30 mouse cellular contexts compared by ENCODE assay signal in genomic region chr4:154727945-154728344, GRCm38 (mm10).
DNase-seq lines count a peak whose midpoint lies in the region; ATAC-seq and TF ChIP-seq lines count a peak whose summit lies in the region.
"Had no signal": no experiment of that assay in that cellular context is flagged by ENCODE, and none has a peak within 500 bp of the region (broad histone marks: within the 10 kb centered on the region; RNA-seq: fewer than 3 reads in every experiment).

No protein-coding gene starts in this region.

- H3K4me3 ChIP-seq in kidney, adult 2 months (ENCODE audit: insufficient read depth, low read depth, low read length) = no peak overlapping the region
- no peak overlapping the region for H3K4me3 ChIP-seq in embryonic facial prominence, embryonic 10.5 days
- no peak overlapping the region for H3K4me3 ChIP-seq in embryonic facial prominence, embryonic 12.5 days
- no peak overlapping the region for H3K4me3 ChIP-seq in limb, embryonic 12.5 days (replicated peaks)
- H3K4me3 ChIP-seq in kidney, embryonic 15.5 days (replicated peaks) = no peak overlapping the region
- H3K4me3 ChIP-seq: erythroblast, embryonic 14.5 days; forebrain, embryonic 13.5 days; heart, adult 2 months; heart, embryonic 13.5 days; hindbrain, embryonic 12.5 days; layer of hippocampus, adult 2 months; left cerebral cortex, adult 2 months; limb, embryonic 15.5 days had no signal

- H3K27ac ChIP-seq in kidney, adult 2 months (ENCODE audit: insufficient read depth, low read depth, low read length) = no peak overlapping the region
- peak overlapping the region; percentile 82 for H3K27ac ChIP-seq in embryonic facial prominence, embryonic 10.5 days (replicated peaks)
- H3K27ac ChIP-seq in embryonic facial prominence, embryonic 12.5 days = peak overlapping the region; percentile 77
- H3K27ac ChIP-seq in limb, embryonic 12.5 days = peak overlapping the region; percentile 79
- no peak overlapping the region for H3K27ac ChIP-seq in kidney, embryonic 15.5 days
- H3K27ac ChIP-seq: forebrain, embryonic 13.5 days; heart, adult 2 months; layer of hippocampus, adult 2 months; left cerebral cortex, adult 2 months; limb, embryonic 15.5 days; stomach, postnatal 0 days had no signal

- no peak for TF ChIP-seq POLR2A in kidney, adult 2 months (IDR thresholded peaks at IDR 0.05; ENCODE audit: low read depth, low read length)

- WGBS in kidney, adult 2 months = 78% methylated on average over 7 of the region's 7 CpGs
- 77% methylated on average over 7 of the region's 7 CpGs for WGBS in embryonic facial prominence, embryonic 10.5 days
- 62% methylated on average over 7 of the region's 7 CpGs for WGBS in embryonic facial prominence, embryonic 12.5 days
- WGBS in limb, embryonic 12.5 days = 76% methylated on average over 7 of the region's 7 CpGs
- 69% methylated on average over 7 of the region's 7 CpGs for WGBS in kidney, embryonic 15.5 days

- no peak for ATAC-seq in embryonic facial prominence, embryonic 12.5 days (ENCODE audit: insufficient number of reproducible peaks, insufficient read depth, low FRiP score, low TSS enrichment)
- ATAC-seq in limb, embryonic 12.5 days (ENCODE audit: insufficient number of reproducible peaks, insufficient read depth, low FRiP score, low TSS enrichment, low read depth) = no peak
- ATAC-seq in kidney, embryonic 15.5 days (replicated peaks; ENCODE audit: low FRiP score) = no peak
- ATAC-seq: activated CD4-positive, CD25-positive, alpha-beta regulatory T cell, adult 4 months; forebrain, embryonic 13.5 days; intestine, embryonic 16.5 days; midbrain, embryonic 16.5 days had no signal

- H3K4me2 ChIP-seq in embryonic facial prominence, embryonic 12.5 days (replicated peaks) = no peak overlapping the region
- H3K4me2 ChIP-seq in limb, embryonic 12.5 days = no peak overlapping the region
- no peak overlapping the region for H3K4me2 ChIP-seq in kidney, embryonic 15.5 days
- H3K4me2 ChIP-seq: forebrain, embryonic 13.5 days; hindbrain, embryonic 12.5 days; limb, embryonic 15.5 days had no signal

- peak; percentile 10 for DNase-seq in kidney, adult 2 months
- no peak for DNase-seq in kidney, postnatal 4 days
- no peak for DNase-seq in embryonic facial prominence, embryonic 10.5 days (ENCODE audit: low spot score)
- DNase-seq in thymus, postnatal 14 days = no peak
- DNase-seq: adrenal gland, adult 2 months; adrenal gland, postnatal 36 days; B cell, adult 2 months; cerebellum, adult 18-20 months; cerebellum, postnatal 10 days; heart, adult 2 months; heart, postnatal 14 days; lung, adult 2 months; lung, postnatal 10 days; right cerebral cortex, postnatal 4 days; thymus, adult 18-20 months; thymus, postnatal 36 days had no signal

- TF ChIP-seq CTCF in kidney, adult 2 months (conservative IDR thresholded peaks at IDR 0.05; ENCODE audit: insufficient read depth, insufficient read length, low read depth, low read length) = no peak

- no peaks in the 10 kb centered on the region for H3K36me3 ChIP-seq in kidney, adult 2 months (ENCODE audit: control insufficient read depth, insufficient read depth, low read length)
- H3K36me3 ChIP-seq in embryonic facial prominence, embryonic 10.5 days (replicated peaks) = no peaks in the 10 kb centered on the region
- H3K36me3 ChIP-seq in embryonic facial prominence, embryonic 12.5 days = no peaks in the 10 kb centered on the region
- H3K36me3 ChIP-seq in limb, embryonic 12.5 days = no peaks in the 10 kb centered on the region
- no peaks in the 10 kb centered on the region for H3K36me3 ChIP-seq in kidney, embryonic 15.5 days
- H3K36me3 ChIP-seq: heart, embryonic 13.5 days; hindbrain, embryonic 12.5 days; limb, embryonic 15.5 days had no signal

- H3K4me1 ChIP-seq in kidney, adult 2 months (ENCODE audit: control insufficient read depth, insufficient read depth, low read length) = no peaks in the 10 kb centered on the region
- H3K4me1 ChIP-seq in embryonic facial prominence, embryonic 10.5 days = peaks cover 63% of the 10 kb centered on the region
- peaks cover 29% of the 10 kb centered on the region for H3K4me1 ChIP-seq in embryonic facial prominence, embryonic 12.5 days
- H3K4me1 ChIP-seq in limb, embryonic 12.5 days (replicated peaks) = peaks cover 70% of the 10 kb centered on the region
- peaks cover 23% of the 10 kb centered on the region for H3K4me1 ChIP-seq in kidney, embryonic 15.5 days
- H3K4me1 ChIP-seq: forebrain, embryonic 13.5 days had no signal

- H3K9me3 ChIP-seq in embryonic facial prominence, embryonic 10.5 days = no peaks in the 10 kb centered on the region
- no peaks in the 10 kb centered on the region for H3K9me3 ChIP-seq in embryonic facial prominence, embryonic 12.5 days
- H3K9me3 ChIP-seq in limb, embryonic 12.5 days = no peaks in the 10 kb centered on the region
- no peaks in the 10 kb centered on the region for H3K9me3 ChIP-seq in kidney, embryonic 15.5 days (replicated peaks)
- H3K9me3 ChIP-seq: forebrain, embryonic 13.5 days; heart, embryonic 13.5 days; hindbrain, embryonic 12.5 days; limb, embryonic 15.5 days had no signal

- H3K27me3 ChIP-seq in kidney, adult 2 months (replicated peaks; ENCODE audit: control insufficient read depth, insufficient read depth, low read length) = no peaks in the 10 kb centered on the region; the same call in 1 of the 2 replicates
- H3K27me3 ChIP-seq in embryonic facial prominence, embryonic 10.5 days (replicated peaks; ENCODE audit: low read depth, poor library complexity, severe bottlenecking) = peaks cover 5% of the 10 kb centered on the region; the same call in 1 of the 2 replicates
- H3K27me3 ChIP-seq in embryonic facial prominence, embryonic 12.5 days = no peaks in the 10 kb centered on the region; the same call in 1 of the 2 replicates
- H3K27me3 ChIP-seq in limb, embryonic 12.5 days = no peaks in the 10 kb centered on the region
- peaks cover 20% of the 10 kb centered on the region for H3K27me3 ChIP-seq in kidney, embryonic 15.5 days
- H3K27me3 ChIP-seq: forebrain, embryonic 13.5 days; hindbrain, embryonic 12.5 days had no signal

- no peak overlapping the region for H3K9ac ChIP-seq in embryonic facial prominence, embryonic 12.5 days
- H3K9ac ChIP-seq in limb, embryonic 12.5 days (replicated peaks) = no peak overlapping the region
- no peak overlapping the region for H3K9ac ChIP-seq in kidney, embryonic 15.5 days
- H3K9ac ChIP-seq: forebrain, embryonic 13.5 days; hindbrain, embryonic 12.5 days; limb, embryonic 15.5 days had no signal

Comparison
In these comparisons a context has a peak if more than half of its experiments do, and no peak if none do; other contexts are left out.
1. H3K27ac ChIP-seq: peak in embryonic facial prominence, embryonic 10.5 days (single experiment), embryonic facial prominence, embryonic 12.5 days (single experiment) and limb, embryonic 12.5 days (single experiment); none in kidney, adult 2 months (single experiment) and kidney, embryonic 15.5 days (single experiment).